9 mouse cellular contexts compared by ENCODE assay signal in genomic region chr11:119046601-119047245, GRCm38 (mm10). TPM values are rescaled to one million over a fixed set of nuclear protein-coding genes. Genes with fewer than 3 reads are reported as not detected.
DNase-seq lines count a peak whose midpoint lies in the region; ATAC-seq and TF ChIP-seq lines count a peak whose summit lies in the region.
"Had no signal": no experiment of that assay in that cellular context is flagged by ENCODE, and none has a peak within 500 bp of the region (broad histone marks: within the 10 kb centered on the region; RNA-seq: fewer than 3 reads in every experiment).

No protein-coding gene starts in this region.

- no peak overlapping the region for H3K27ac ChIP-seq in cerebellum, adult 2 months (ENCODE audit: insufficient read depth, low read length)
- H3K27ac ChIP-seq in heart, embryonic 11.5 days (ENCODE audit: low read depth, low read length), result no peak overlapping the region
- H3K27ac ChIP-seq in lung, embryonic 16.5 days (ENCODE audit: low read length), result no peak overlapping the region

- H3K9me3 ChIP-seq in heart, embryonic 11.5 days (replicated peaks; ENCODE audit: control insufficient read depth, low read length), result no peaks in the 10 kb centered on the region
- H3K9me3 ChIP-seq in lung, embryonic 16.5 days (ENCODE audit: control insufficient read depth, low read length), result no peaks in the 10 kb centered on the region

- H3K36me3 ChIP-seq in heart, embryonic 11.5 days (ENCODE audit: control insufficient read depth, insufficient read depth, low read length), result no peaks in the 10 kb centered on the region
- no peaks in the 10 kb centered on the region for H3K36me3 ChIP-seq in lung, embryonic 16.5 days (ENCODE audit: control insufficient read depth, insufficient read depth, low read length)

- peak overlapping the region; percentile 65 for H3K4me2 ChIP-seq in heart, embryonic 11.5 days
- peak overlapping the region; percentile 46 for H3K4me2 ChIP-seq in lung, embryonic 16.5 days (ENCODE audit: low read depth, low read length)

- TF ChIP-seq POLR2A in cerebellum, adult 2 months (IDR thresholded peaks at IDR 0.05; ENCODE audit: borderline replicate concordance, insufficient read depth, low read length), result no peak

- DNase-seq in cerebellum, adult 11-12 months, result peak; percentile 30
- DNase-seq in cerebellum, adult 2 months, result no peak
- peak; percentile 64 for DNase-seq in adrenal gland, adult 8-10 months
- DNase-seq in kidney, adult 8-10 months, result peak; percentile 68 to 71
- DNase-seq in right cerebral cortex, postnatal 25 days, result peak; percentile 11
- no peak for DNase-seq in left cerebral cortex, postnatal 25 days (ENCODE audit: low spot score in 2 of 2)

- no peak for TF ChIP-seq CTCF in cerebellum, adult 2 months (IDR thresholded peaks at IDR 0.05; ENCODE audit: borderline replicate concordance, insufficient read depth, low read depth, low read length)

- H3K9ac ChIP-seq in heart, embryonic 11.5 days (ENCODE audit: low read depth, low read length), result no peak overlapping the region; the same call in 1 of the 2 replicates
- H3K9ac ChIP-seq in lung, embryonic 16.5 days (ENCODE audit: low read length), result 0 out of 2 replicates have a peak overlapping the region, but pooled peaks have one; percentile 11

- no peak for ATAC-seq in heart, embryonic 11.5 days (replicated peaks; ENCODE audit: insufficient number of reproducible peaks, low FRiP score, low TSS enrichment)
- ATAC-seq in lung, embryonic 16.5 days (ENCODE audit: low read depth), result peak; percentile 83

- intact Hi-C loops in left cerebral cortex, postnatal 25 days (cut with DNase I), result no loop called here

- WGBS in cerebellum, adult 2 months, result 10% methylated on average over 39 of the region's 39 CpGs
- WGBS in heart, embryonic 11.5 days (ENCODE audit: insufficient replicate concordance), result 1% methylated on average over 39 of the region's 39 CpGs
- WGBS in lung, embryonic 16.5 days, result 1% methylated on average over 39 of the region's 39 CpGs

- no peak overlapping the region for H3K4me3 ChIP-seq in cerebellum, adult 2 months (replicated peaks; ENCODE audit: insufficient read depth, low read depth, low read length)
- peak overlapping the region; percentile 37 for H3K4me3 ChIP-seq in heart, embryonic 11.5 days (ENCODE audit: low read depth, low read length)
- peak overlapping the region; percentile 23 for H3K4me3 ChIP-seq in lung, embryonic 16.5 days (ENCODE audit: low read length)

- peaks cover 17% of the 10 kb centered on the region; the same call in 1 of the 2 replicates for H3K27me3 ChIP-seq in cerebellum, adult 2 months (ENCODE audit: control insufficient read depth, insufficient read depth, low read length)
- peaks cover 100% of the 10 kb centered on the region for H3K27me3 ChIP-seq in heart, embryonic 11.5 days (ENCODE audit: control insufficient read depth, insufficient read depth, low read length)
- peaks cover 93% of the 10 kb centered on the region for H3K27me3 ChIP-seq in lung, embryonic 16.5 days (ENCODE audit: control insufficient read depth, insufficient read depth, low read depth, low read length)

- peaks cover under 1% of the 10 kb centered on the region; the same call in 1 of the 2 replicates for H3K4me1 ChIP-seq in cerebellum, adult 2 months (ENCODE audit: control insufficient read depth, insufficient read depth, low read length)
- H3K4me1 ChIP-seq in heart, embryonic 11.5 days (ENCODE audit: control insufficient read depth, insufficient read depth, low read length), result peaks cover 25% of the 10 kb centered on the region
- peaks cover 37% of the 10 kb centered on the region for H3K4me1 ChIP-seq in lung, embryonic 16.5 days (replicated peaks; ENCODE audit: control insufficient read depth, insufficient read depth, low read length)

RNA-seq across cellular contexts. Expression of gene Cbx8, which starts 6.0 kb away (rescaled TPM):
- 8.7 and 10.5 TPM in 2 replicates for polyA plus RNA-seq in cerebellum, adult 2 months (2012; rRNA removed)
- total RNA-seq in adrenal gland, adult 8-10 months (2022), result 10 to 100 TPM; 15.3 to 24.0 (median 16.5) TPM
- polyA plus RNA-seq in heart, embryonic 11.5 days (2014; fragmentation: Nextera tagmentation; extraction: Ambion mirVana), result 6.7 and 7.8 TPM in 2 replicates
- 7.7 and 7.9 TPM in 2 replicates for polyA plus RNA-seq in lung, embryonic 16.5 days (2015; fragmentation: Nextera tagmentation; extraction: Ambion mirVana)
- total RNA-seq in left cerebral cortex, postnatal 25 days (2021), result 10 to 100 TPM; 12.9 to 17.7 TPM

RNA-seq across cellular contexts. Expression of gene Cbx2, which starts 24.0 kb away (rescaled TPM):
- 4.1 and 4.6 TPM in 2 replicates for polyA plus RNA-seq in cerebellum, adult 2 months (2012; rRNA removed)
- 1 to 10 TPM; 4.6 to 8.1 (median 5.6) TPM for total RNA-seq in adrenal gland, adult 8-10 months (2022)
- 23.6 and 23.8 TPM in 2 replicates for polyA plus RNA-seq in heart, embryonic 11.5 days (2014; fragmentation: Nextera tagmentation; extraction: Ambion mirVana)
- 27.4 and 30.5 TPM in 2 replicates for polyA plus RNA-seq in lung, embryonic 16.5 days (2015; fragmentation: Nextera tagmentation; extraction: Ambion mirVana)
- 1 to 10 TPM; 2.6 to 3.0 TPM for total RNA-seq in left cerebral cortex, postnatal 25 days (2021)

RNA-seq across cellular contexts. Expression of gene Cbx4, which starts 39.3 kb away (rescaled TPM):
- 50.1 and 57.6 TPM in 2 replicates for polyA plus RNA-seq in cerebellum, adult 2 months (2012; rRNA removed)
- total RNA-seq in adrenal gland, adult 8-10 months (2022), result 100 to 1,000 TPM in 1 of 4 experiments, 10 to 100 TPM in 3; 70.8 to 227 (median 87.4) TPM
- polyA plus RNA-seq in heart, embryonic 11.5 days (2014; fragmentation: Nextera tagmentation; extraction: Ambion mirVana), result 6.3 and 7.7 TPM in 2 replicates
- polyA plus RNA-seq in lung, embryonic 16.5 days (2015; fragmentation: Nextera tagmentation; extraction: Ambion mirVana), result 13.3 and 14.0 TPM in 2 replicates
- total RNA-seq in left cerebral cortex, postnatal 25 days (2021), result 10 to 100 TPM; 59.5 to 66.2 TPM

RNA-seq across cellular contexts. Expression of gene Enpp7, which starts 58.7 kb away (rescaled TPM):
- polyA plus RNA-seq in cerebellum, adult 2 months (2012; rRNA removed), result not detected in 2 replicates
- not detected for total RNA-seq in adrenal gland, adult 8-10 months (2022)
- not detected in 2 replicates for polyA plus RNA-seq in heart, embryonic 11.5 days (2014; fragmentation: Nextera tagmentation; extraction: Ambion mirVana)
- not detected in 2 replicates for polyA plus RNA-seq in lung, embryonic 16.5 days (2015; fragmentation: Nextera tagmentation; extraction: Ambion mirVana)
- total RNA-seq in left cerebral cortex, postnatal 25 days (2021), result not detected
- total RNA-seq: common myeloid progenitor, adult 5-6 weeks had no signal

Comparison
In these comparisons a context has a peak if more than half of its experiments do, and no peak if none do; other contexts are left out.
1. DNase-seq: peak in cerebellum, adult 11-12 months (single experiment), adrenal gland, adult 8-10 months (single experiment), kidney, adult 8-10 months (2 of 2) and right cerebral cortex, postnatal 25 days (single experiment); none in cerebellum, adult 2 months (0 of 2) and left cerebral cortex, postnatal 25 days (0 of 2).